Mouse (Mus musculus) left cerebral cortex, adult 6 months (tissue): Measurements from ENCODE around the gene Wasf3. TPM values are rescaled to one million over a fixed set of nuclear protein-coding genes. Genes with fewer than 3 reads are reported as not detected.

Experiments
- long read RNA-seq, 2 experiments: library from polyadenylated mRNA; unstranded; transcript quantifications; one replicate each; pipeline ENCODE4 v2.0.0; 2019 to 2020
- polyA plus RNA-seq: library from polyadenylated mRNA; unstranded; fragments of <200 nt; fragmentation: Nextera tagmentation; gene quantifications from 2 replicates; pipeline ENCODE4 v1.2.3, GENCODE M21; 2021

The Wasf3 gene
- 23.4 and 47.8 TPM in 2 replicates for polyA plus RNA-seq
- long read RNA-seq, experiment 1, full-length matches to known transcripts: 26 of 66 reads
- long read RNA-seq, experiment 1, partial matches to known transcripts: 5 of 66 reads
- long read RNA-seq, experiment 1, other reads (novel, unspliced or antisense): 35 of 66 reads
- long read RNA-seq, experiment 2, partial matches to known transcripts: 10 of 17 reads
- long read RNA-seq, experiment 2, other reads (novel, unspliced or antisense): 7 of 17 reads

DNA sequence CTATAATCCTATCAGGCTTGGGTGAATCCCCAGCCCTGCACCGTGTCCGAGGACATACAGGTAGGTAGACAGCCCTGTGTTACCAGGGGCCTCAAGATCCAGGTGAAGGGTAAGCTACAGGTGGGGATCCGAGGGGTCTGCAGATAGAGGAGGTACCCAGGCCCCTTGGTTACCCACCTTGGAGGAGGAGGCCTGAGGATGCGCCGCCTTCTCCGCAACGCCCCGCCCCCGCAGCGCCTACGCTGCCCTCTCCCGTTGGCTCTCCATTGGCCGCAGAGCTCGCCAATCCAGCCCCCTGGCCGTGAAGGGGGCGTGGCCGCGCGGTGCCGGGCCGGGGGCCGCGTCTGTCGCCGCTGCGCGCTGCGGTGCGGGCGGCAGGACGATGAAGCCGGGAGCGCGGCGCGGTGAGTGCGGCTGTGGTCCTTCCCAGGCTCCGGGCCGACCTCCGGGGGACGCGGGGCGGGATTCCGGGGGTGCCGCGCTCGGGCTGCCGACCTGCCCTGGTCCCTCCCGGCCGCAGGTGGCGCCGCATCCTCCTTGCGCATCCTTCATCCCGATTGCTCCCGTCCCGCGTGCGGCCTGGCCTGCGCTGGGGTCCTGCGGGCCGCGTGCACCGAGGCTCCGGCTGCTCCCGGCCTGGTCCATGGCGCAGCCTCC, at the start of gene Wasf3:
Gene Wasf3, plus strand, starts transcription at position 51 of the 657 bp plus-strand sequence.

DNA sequence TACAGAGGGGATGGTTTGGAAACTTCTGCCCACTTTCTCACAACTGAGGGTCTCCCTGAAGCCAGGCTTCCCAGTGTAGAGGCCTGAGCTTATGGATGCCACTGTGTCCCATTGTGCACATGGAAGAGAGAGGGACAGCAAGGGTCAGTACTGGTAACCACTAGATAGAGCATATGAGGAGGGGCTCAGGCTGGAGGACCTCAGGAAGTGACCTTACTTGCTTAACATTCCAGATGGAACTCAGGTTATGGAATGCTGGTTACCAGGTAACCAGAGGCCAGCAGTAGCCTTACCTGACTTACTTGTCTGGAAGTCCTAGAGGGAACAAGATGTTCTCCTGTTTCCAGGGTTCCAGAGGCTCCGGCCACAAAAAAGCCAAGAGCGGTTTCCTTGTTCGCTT, 96.9 kb downstream of the Wasf3 start, which contains the start of gene Gm6408:
Gene Gm6408, plus strand, starts transcription at position 301 of the 400 bp plus-strand sequence.

DNA sequence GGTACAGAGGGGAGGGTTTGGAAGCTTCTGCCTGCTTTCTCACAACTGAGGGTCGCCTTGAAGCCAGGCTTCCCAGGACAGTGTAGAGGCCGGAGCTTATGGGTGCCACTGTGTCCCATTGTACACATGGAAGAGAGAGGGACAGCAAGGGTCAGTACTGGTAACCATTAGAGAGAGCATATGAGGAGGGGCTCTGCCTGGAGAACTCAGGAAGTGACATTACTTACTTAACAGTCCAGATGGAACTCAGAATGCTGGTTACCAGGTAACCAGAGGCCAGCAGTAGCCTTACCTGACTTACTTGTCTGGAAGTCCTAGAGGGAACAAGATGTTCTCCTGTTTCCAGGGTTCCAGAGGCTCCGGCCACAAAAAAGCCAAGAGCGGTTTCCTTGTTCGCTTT, 106.3 kb downstream of the Wasf3 start, which contains the start of gene Gm6370:
Gene Gm6370, plus strand, starts transcription at position 301 of the 400 bp plus-strand sequence.

DNA sequence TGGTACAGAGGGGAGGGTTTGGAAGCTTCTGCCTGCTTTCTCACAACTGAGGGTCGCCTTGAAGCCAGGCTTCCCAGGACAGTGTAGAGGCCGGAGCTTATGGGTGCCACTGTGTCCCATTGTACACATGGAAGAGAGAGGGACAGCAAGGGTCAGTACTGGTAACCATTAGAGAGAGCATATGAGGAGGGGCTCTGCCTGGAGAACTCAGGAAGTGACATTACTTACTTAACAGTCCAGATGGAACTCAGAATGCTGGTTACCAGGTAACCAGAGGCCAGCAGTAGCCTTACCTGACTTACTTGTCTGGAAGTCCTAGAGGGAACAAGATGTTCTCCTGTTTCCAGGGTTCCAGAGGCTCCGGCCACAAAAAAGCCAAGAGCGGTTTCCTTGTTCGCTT, 117.3 kb downstream of the Wasf3 start, which contains the start of gene 4930449I24Rik:
Gene 4930449I24Rik, plus strand, starts transcription at position 301 of the 400 bp plus-strand sequence.

DNA sequence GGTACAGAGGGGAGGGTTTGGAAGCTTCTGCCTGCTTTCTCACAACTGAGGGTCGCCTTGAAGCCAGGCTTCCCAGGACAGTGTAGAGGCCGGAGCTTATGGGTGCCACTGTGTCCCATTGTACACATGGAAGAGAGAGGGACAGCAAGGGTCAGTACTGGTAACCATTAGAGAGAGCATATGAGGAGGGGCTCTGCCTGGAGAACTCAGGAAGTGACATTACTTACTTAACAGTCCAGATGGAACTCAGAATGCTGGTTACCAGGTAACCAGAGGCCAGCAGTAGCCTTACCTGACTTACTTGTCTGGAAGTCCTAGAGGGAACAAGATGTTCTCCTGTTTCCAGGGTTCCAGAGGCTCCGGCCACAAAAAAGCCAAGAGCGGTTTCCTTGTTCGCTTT, 129.0 kb downstream of the Wasf3 start, which contains the start of gene Gm3402:
Gene Gm3402, plus strand, starts transcription at position 301 of the 400 bp plus-strand sequence.

Other genes with a start within 250 kb of the Wasf3 start
- gene Gm5565, start 224.4 kb upstream of the Wasf3 start, polyA plus RNA-seq: not detected in 2 replicates
- gene Gm6309, start 214.3 kb upstream of the Wasf3 start, polyA plus RNA-seq: not detected in 2 replicates
- not detected in 2 replicates for gene 1700001J03Rik, start 199.7 kb upstream of the Wasf3 start, polyA plus RNA-seq
- gene Rnf6, start 163.4 kb upstream of the Wasf3 start, polyA plus RNA-seq: 30.8 and 37.7 TPM in 2 replicates
- 3.1 and 6.2 TPM in 2 replicates for gene Cdk8, start 153.8 kb upstream of the Wasf3 start, polyA plus RNA-seq
- gene Gm6408, start 97.0 kb downstream of the Wasf3 start, polyA plus RNA-seq: not detected in 2 replicates
- not detected in 2 replicates for gene Gm6370, start 106.4 kb downstream of the Wasf3 start, polyA plus RNA-seq
- not detected in 2 replicates for gene 4930449I24Rik, start 117.4 kb downstream of the Wasf3 start, polyA plus RNA-seq
- not detected in 2 replicates for gene Gm3402, start 129.1 kb downstream of the Wasf3 start, polyA plus RNA-seq
- not detected in 2 replicates for gene Gm3404, start 140.8 kb downstream of the Wasf3 start, polyA plus RNA-seq
- gene Gm3409, start 152.7 kb downstream of the Wasf3 start, polyA plus RNA-seq: not detected in 2 replicates
- not detected in 2 replicates for gene Gm3415, start 171.2 kb downstream of the Wasf3 start, polyA plus RNA-seq
- gene Gpr12, start 200.3 kb downstream of the Wasf3 start, polyA plus RNA-seq: 32.6 and 35.0 TPM in 2 replicates